In genomic region chr19:12001686-12002085, GRCm38 (mm10) we compare ENCODE assay signal across 20 mouse cellular contexts. TPM values are rescaled to one million over a fixed set of nuclear protein-coding genes. Genes with fewer than 3 reads are reported as not detected.
DNase-seq lines count a peak whose midpoint lies in the region; ATAC-seq and TF ChIP-seq lines count a peak whose summit lies in the region.
"Had no signal": no experiment of that assay in that cellular context is flagged by ENCODE, and none has a peak within 500 bp of the region (broad histone marks: within the 10 kb centered on the region; RNA-seq: fewer than 3 reads in every experiment).

No protein-coding gene starts in this region.

- TF ChIP-seq CTCF in hindbrain, postnatal 0 days (IDR thresholded peaks at IDR 0.05; ENCODE audit: low read depth) = no peak

- 24% methylated on average over 3 of the region's 3 CpGs for WGBS in hindbrain, embryonic 10.5 days
- 22% methylated on average over 3 of the region's 3 CpGs for WGBS in hindbrain, postnatal 0 days
- WGBS in midbrain, embryonic 11.5 days = 23% methylated on average over 3 of the region's 3 CpGs
- WGBS in midbrain, embryonic 15.5 days = 30% methylated on average over 3 of the region's 3 CpGs
- 21% methylated on average over 3 of the region's 3 CpGs for WGBS in embryonic facial prominence, embryonic 14.5 days
- 25% methylated on average over 3 of the region's 3 CpGs for WGBS in stomach, embryonic 16.5 days
- WGBS in neural tube, embryonic 15.5 days = 33% methylated on average over 3 of the region's 3 CpGs

- DNase-seq in hindbrain, embryonic 10.5 days (ENCODE audit: low spot score) = no peak
- DNase-seq in hindbrain, postnatal 0 days (ENCODE audit: low spot score) = no peak
- DNase-seq in midbrain, embryonic 11.5 days (ENCODE audit: low spot score, missing footprints) = peak; percentile 82
- no peak for DNase-seq in embryonic facial prominence, embryonic 14.5 days (ENCODE audit: low spot score)
- DNase-seq: adrenal gland, adult 8-10 months had no signal

- no peak overlapping the region for H3K27ac ChIP-seq in hindbrain, embryonic 10.5 days
- H3K27ac ChIP-seq in hindbrain, postnatal 0 days = no peak overlapping the region
- H3K27ac ChIP-seq in midbrain, embryonic 11.5 days (ENCODE audit: low read depth, low read length) = no peak overlapping the region
- H3K27ac ChIP-seq in midbrain, embryonic 15.5 days = no peak overlapping the region
- H3K27ac ChIP-seq in embryonic facial prominence, embryonic 14.5 days (replicated peaks; ENCODE audit: low read depth, low read length) = no peak overlapping the region
- H3K27ac ChIP-seq in stomach, embryonic 16.5 days (ENCODE audit: low read length) = no peak overlapping the region
- H3K27ac ChIP-seq in neural tube, embryonic 15.5 days (replicated peaks) = no peak overlapping the region
- H3K27ac ChIP-seq: kidney, postnatal 0 days; midbrain, embryonic 13.5 days had no signal

- no peaks in the 10 kb centered on the region for H3K9me3 ChIP-seq in hindbrain, embryonic 10.5 days
- no peaks in the 10 kb centered on the region for H3K9me3 ChIP-seq in hindbrain, postnatal 0 days (ENCODE audit: low read length)
- no peaks in the 10 kb centered on the region for H3K9me3 ChIP-seq in midbrain, embryonic 11.5 days (ENCODE audit: control insufficient read depth, low read length)
- no peaks in the 10 kb centered on the region for H3K9me3 ChIP-seq in midbrain, embryonic 15.5 days
- H3K9me3 ChIP-seq in embryonic facial prominence, embryonic 14.5 days (ENCODE audit: control insufficient read depth, low read length) = no peaks in the 10 kb centered on the region
- H3K9me3 ChIP-seq in stomach, embryonic 16.5 days (replicated peaks; ENCODE audit: control insufficient read depth, low read length) = no peaks in the 10 kb centered on the region
- H3K9me3 ChIP-seq in neural tube, embryonic 15.5 days (replicated peaks) = no peaks in the 10 kb centered on the region
- H3K9me3 ChIP-seq: heart, embryonic 12.5 days; midbrain, embryonic 13.5 days had no signal

- peaks cover 17% of the 10 kb centered on the region for H3K4me1 ChIP-seq in hindbrain, embryonic 10.5 days (replicated peaks)
- H3K4me1 ChIP-seq in hindbrain, postnatal 0 days (ENCODE audit: insufficient read depth, low read length) = no peaks in the 10 kb centered on the region
- H3K4me1 ChIP-seq in midbrain, embryonic 11.5 days (ENCODE audit: control insufficient read depth, insufficient read depth, low read length) = no peaks in the 10 kb centered on the region
- peaks cover 13% of the 10 kb centered on the region for H3K4me1 ChIP-seq in midbrain, embryonic 15.5 days
- H3K4me1 ChIP-seq in embryonic facial prominence, embryonic 14.5 days (ENCODE audit: control insufficient read depth, insufficient read depth, low read length) = peaks cover 4% of the 10 kb centered on the region; the same call in 1 of the 2 replicates
- H3K4me1 ChIP-seq in stomach, embryonic 16.5 days (ENCODE audit: control insufficient read depth, insufficient read depth, low read length) = peaks cover 6% of the 10 kb centered on the region
- H3K4me1 ChIP-seq in neural tube, embryonic 15.5 days = peaks cover 12% of the 10 kb centered on the region

- no peak for ATAC-seq in hindbrain, postnatal 0 days
- ATAC-seq in midbrain, embryonic 11.5 days (ENCODE audit: low FRiP score) = no peak
- no peak for ATAC-seq in midbrain, embryonic 15.5 days (replicated peaks)
- ATAC-seq in embryonic facial prominence, embryonic 14.5 days (ENCODE audit: low read depth) = no peak
- ATAC-seq in stomach, embryonic 16.5 days (ENCODE audit: insufficient read depth, low FRiP score) = no peak
- no peak for ATAC-seq in neural tube, embryonic 15.5 days (ENCODE audit: low FRiP score)
- ATAC-seq: midbrain, embryonic 13.5 days had no signal

- H3K4me2 ChIP-seq in hindbrain, postnatal 0 days (ENCODE audit: low read depth, low read length) = no peak overlapping the region; the same call in 1 of the 2 replicates
- no peak overlapping the region for H3K4me2 ChIP-seq in midbrain, embryonic 11.5 days
- H3K4me2 ChIP-seq in midbrain, embryonic 15.5 days = no peak overlapping the region
- H3K4me2 ChIP-seq in embryonic facial prominence, embryonic 14.5 days (ENCODE audit: low read depth, low read length) = 0 out of 2 replicates have a peak overlapping the region, but pooled peaks have one; percentile 49
- H3K4me2 ChIP-seq in stomach, embryonic 16.5 days (ENCODE audit: low read depth, low read length) = 0 out of 2 replicates have a peak overlapping the region, but pooled peaks have one; percentile 21
- no peak overlapping the region for H3K4me2 ChIP-seq in neural tube, embryonic 15.5 days

- no peaks in the 10 kb centered on the region for H3K36me3 ChIP-seq in hindbrain, embryonic 10.5 days
- H3K36me3 ChIP-seq in hindbrain, postnatal 0 days (ENCODE audit: insufficient read depth, low read length) = no peaks in the 10 kb centered on the region
- H3K36me3 ChIP-seq in midbrain, embryonic 11.5 days (ENCODE audit: control insufficient read depth, insufficient read depth, low read length) = no peaks in the 10 kb centered on the region
- H3K36me3 ChIP-seq in midbrain, embryonic 15.5 days (replicated peaks) = no peaks in the 10 kb centered on the region
- no peaks in the 10 kb centered on the region for H3K36me3 ChIP-seq in embryonic facial prominence, embryonic 14.5 days (ENCODE audit: control insufficient read depth, insufficient read depth, low read length)
- H3K36me3 ChIP-seq in stomach, embryonic 16.5 days (ENCODE audit: control insufficient read depth, insufficient read depth, low read length) = no peaks in the 10 kb centered on the region
- H3K36me3 ChIP-seq in neural tube, embryonic 15.5 days = no peaks in the 10 kb centered on the region
- H3K36me3 ChIP-seq: heart, embryonic 12.5 days; midbrain, embryonic 13.5 days had no signal

- peak overlapping the region; percentile 6; the same call in 1 of the 2 replicates for H3K4me3 ChIP-seq in hindbrain, embryonic 10.5 days
- H3K4me3 ChIP-seq in hindbrain, postnatal 0 days (ENCODE audit: low read length) = no peak overlapping the region
- no peak overlapping the region for H3K4me3 ChIP-seq in midbrain, embryonic 11.5 days (ENCODE audit: low read depth, low read length)
- no peak overlapping the region for H3K4me3 ChIP-seq in midbrain, embryonic 15.5 days
- no peak overlapping the region for H3K4me3 ChIP-seq in embryonic facial prominence, embryonic 14.5 days (ENCODE audit: low read depth, low read length)
- H3K4me3 ChIP-seq in stomach, embryonic 16.5 days (replicated peaks; ENCODE audit: low read length) = no peak overlapping the region
- H3K4me3 ChIP-seq in neural tube, embryonic 15.5 days (replicated peaks) = no peak overlapping the region

- H3K27me3 ChIP-seq in hindbrain, embryonic 10.5 days (ENCODE audit: insufficient read depth, poor library complexity, severe bottlenecking) = no peaks in the 10 kb centered on the region
- no peaks in the 10 kb centered on the region for H3K27me3 ChIP-seq in hindbrain, postnatal 0 days (ENCODE audit: insufficient read depth, low read length)
- H3K27me3 ChIP-seq in midbrain, embryonic 11.5 days (ENCODE audit: control insufficient read depth, insufficient read depth, low read length) = no peaks in the 10 kb centered on the region
- no peaks in the 10 kb centered on the region for H3K27me3 ChIP-seq in midbrain, embryonic 15.5 days (replicated peaks)
- H3K27me3 ChIP-seq in embryonic facial prominence, embryonic 14.5 days (replicated peaks; ENCODE audit: control insufficient read depth, insufficient read depth, low read length) = no peaks in the 10 kb centered on the region
- no peaks in the 10 kb centered on the region for H3K27me3 ChIP-seq in stomach, embryonic 16.5 days (ENCODE audit: control insufficient read depth, insufficient read depth, low read length)
- no peaks in the 10 kb centered on the region for H3K27me3 ChIP-seq in neural tube, embryonic 15.5 days (replicated peaks)
- H3K27me3 ChIP-seq: heart, embryonic 12.5 days; midbrain, embryonic 13.5 days had no signal

- H3K9ac ChIP-seq in hindbrain, postnatal 0 days (replicated peaks; ENCODE audit: low read length) = no peak overlapping the region
- no peak overlapping the region for H3K9ac ChIP-seq in midbrain, embryonic 11.5 days (ENCODE audit: low read length)
- H3K9ac ChIP-seq in midbrain, embryonic 15.5 days = no peak overlapping the region
- no peak overlapping the region for H3K9ac ChIP-seq in embryonic facial prominence, embryonic 14.5 days (ENCODE audit: low read depth, low read length)
- no peak overlapping the region for H3K9ac ChIP-seq in stomach, embryonic 16.5 days (ENCODE audit: low read length)
- H3K9ac ChIP-seq in neural tube, embryonic 15.5 days (replicated peaks) = no peak overlapping the region
- H3K9ac ChIP-seq: heart, embryonic 12.5 days; midbrain, embryonic 13.5 days had no signal

RNA-seq across cellular contexts. Expression of gene Osbp, which starts 35.9 kb away (rescaled TPM):
- polyA plus RNA-seq in hindbrain, embryonic 10.5 days (2016; fragmentation: Nextera tagmentation; extraction: Ambion mirVana) = 2.9 and 3.1 TPM in 2 replicates
- 25.5 and 28.0 TPM in 2 replicates for total RNA-seq in hindbrain, postnatal 0 days (2014; rRNA removed)
- polyA plus RNA-seq in hindbrain, postnatal 0 days (2015; fragmentation: Nextera tagmentation; extraction: Ambion mirVana) = 2.5 and 2.6 TPM in 2 replicates
- 5.3 and 6.0 TPM in 2 replicates for polyA plus RNA-seq in midbrain, embryonic 11.5 days (2014; fragmentation: Nextera tagmentation; extraction: Ambion mirVana)
- polyA plus RNA-seq in midbrain, embryonic 15.5 days (2015; fragmentation: Nextera tagmentation; extraction: Ambion mirVana) = 3.9 and 4.0 TPM in 2 replicates
- 9.0 and 10.1 TPM in 2 replicates for polyA plus RNA-seq in embryonic facial prominence, embryonic 14.5 days (2014; fragmentation: Nextera tagmentation; extraction: Ambion mirVana)
- 4.1 and 4.6 TPM in 2 replicates for polyA plus RNA-seq in stomach, embryonic 16.5 days (2015; fragmentation: Nextera tagmentation; extraction: Ambion mirVana)
- 3.4 and 3.8 TPM in 2 replicates for polyA plus RNA-seq in neural tube, embryonic 15.5 days (2015; fragmentation: Nextera tagmentation; extraction: Ambion mirVana)

RNA-seq across cellular contexts. Expression of gene Olfr1423, which starts 39.4 kb away (rescaled TPM):
- 0.03 and 0.04 TPM in 2 replicates for polyA plus RNA-seq in hindbrain, embryonic 10.5 days (2016; fragmentation: Nextera tagmentation; extraction: Ambion mirVana)
- not detected in 2 replicates for total RNA-seq in hindbrain, postnatal 0 days (2014; rRNA removed)
- not detected in 2 replicates for polyA plus RNA-seq in hindbrain, postnatal 0 days (2015; fragmentation: Nextera tagmentation; extraction: Ambion mirVana)
- 0.03 TPM in 1 of 2 replicates, not detected in the other for polyA plus RNA-seq in midbrain, embryonic 11.5 days (2014; fragmentation: Nextera tagmentation; extraction: Ambion mirVana)
- polyA plus RNA-seq in midbrain, embryonic 15.5 days (2015; fragmentation: Nextera tagmentation; extraction: Ambion mirVana) = not detected in 2 replicates
- polyA plus RNA-seq in embryonic facial prominence, embryonic 14.5 days (2014; fragmentation: Nextera tagmentation; extraction: Ambion mirVana) = not detected in 2 replicates
- polyA plus RNA-seq in stomach, embryonic 16.5 days (2015; fragmentation: Nextera tagmentation; extraction: Ambion mirVana) = 0.03 TPM in 1 of 2 replicates, not detected in the other
- not detected in 2 replicates for polyA plus RNA-seq in neural tube, embryonic 15.5 days (2015; fragmentation: Nextera tagmentation; extraction: Ambion mirVana)
- total RNA-seq: adrenal gland, adult 8-10 months; gastrocnemius, postnatal 36 days; hematopoietic stem cell, adult 5-6 weeks; layer of hippocampus, adult 18-20 months; layer of hippocampus, postnatal 36 days; left cerebral cortex, postnatal 36 days had no signal
- polyA plus RNA-seq: frontal cortex, adult 2 months; heart, embryonic 12.5 days; intestine, embryonic 16.5 days; kidney, postnatal 0 days; midbrain, embryonic 13.5 days; small intestine, adult 2 months; stomach, embryonic 14.5 days had no signal

Comparison
In these comparisons a context has a peak if more than half of its experiments do, and no peak if none do; other contexts are left out.
1. H3K4me2 ChIP-seq: peak in embryonic facial prominence, embryonic 14.5 days (single experiment) and stomach, embryonic 16.5 days (single experiment); none in hindbrain, postnatal 0 days (single experiment), midbrain, embryonic 11.5 days (single experiment), midbrain, embryonic 15.5 days (single experiment) and neural tube, embryonic 15.5 days (single experiment).